Mouse (Mus musculus): Measurements from ENCODE around the gene Arhgef28. TPM values are rescaled to one million over a fixed set of nuclear protein-coding genes. Genes with fewer than 3 reads are reported as not detected.

Arhgef28 gene
- total and polyA plus RNA-seq, 3 experiments: not detected

- Histone ChIP-seq H3K27me3 (ENCODE audit: control insufficient read depth in 1 of 2, insufficient read depth in 2 of 2, low read length in 2 of 2) (no peaks in the 10 kb centered on the region), H3K79me2 (ENCODE audit: control insufficient read depth, insufficient read depth, low read length, poor library complexity) (no peaks in the 10 kb centered on the region), H3K27ac (ENCODE audit: control insufficient read depth, low read depth, low read length) (no peak overlapping the region), H3K36me3 (ENCODE audit: control insufficient read depth in 1 of 2, insufficient read depth in 2 of 2, low read length in 2 of 2) (no peaks in the 10 kb centered on the region), H3K4me3 (ENCODE audit: control insufficient read depth in 1 of 2, insufficient read depth in 1 of 2, low read depth in 2 of 2, low read length in 2 of 2) (no peak overlapping the region), H3K9ac (ENCODE audit: control insufficient read depth, low read depth, low read length, poor library complexity, severe bottlenecking) (no peak overlapping the region), H3K9me3 (replicated peaks; ENCODE audit: insufficient read depth, low read length) (no peaks in the 10 kb centered on the region), H3K4me1 (ENCODE audit: control insufficient read depth in 1 of 2, insufficient read depth in 2 of 2, low read length in 2 of 2) (no peaks in the 10 kb centered on the region)
- peak; percentile 21; the same call in 1 of the 2 replicates for TF ChIP-seq MYB (IDR thresholded peaks at IDR 0.05; ENCODE audit: low read depth, low read length)
- TF ChIP-seq RAD21 (IDR thresholded peaks at IDR 0.05; ENCODE audit: low read depth, low read length): no peak
- DNase-seq (ENCODE audit: low read depth, low spot score): peak; percentile 9
Observed at GRCm38 (mm10) chr13:98027641-98028204, 178.5 kb downstream of the Arhgef28 start.

GRCm38 (mm10) chr13:98027122-98027521 lies 179.1 kb downstream of the Arhgef28 start:
- TF ChIP-seq BHLHE40 (IDR thresholded peaks at IDR 0.05; ENCODE audit: borderline replicate concordance, low read depth, low read length) (no peak), KAT2A (conservative IDR thresholded peaks at IDR 0.05; ENCODE audit: low read depth, low read length) (no peak), CHD1 (IDR thresholded peaks at IDR 0.05; ENCODE audit: low read depth, low read length) (no peak), ELF1 (IDR thresholded peaks at IDR 0.05; ENCODE audit: low read depth, low read length) (no peak), ZNF384 (IDR thresholded peaks at IDR 0.05; ENCODE audit: low read depth, low read length) (no peak), TAL1 (IDR thresholded peaks at IDR 0.05; ENCODE audit: low read length) (no peak), MAFK (IDR thresholded peaks at IDR 0.05; ENCODE audit: borderline replicate concordance, low read depth, low read length) (no peak), GATA1 (IDR thresholded peaks at IDR 0.05; ENCODE audit: low read depth, low read length) (no peak), JUND (IDR thresholded peaks at IDR 0.05; ENCODE audit: low read depth, low read length) (no peak), TCF12 (IDR thresholded peaks at IDR 0.05; ENCODE audit: low read depth, low read length) (no peak), MAZ (IDR thresholded peaks at IDR 0.05; ENCODE audit: low read depth, low read length) (no peak), TBP (IDR thresholded peaks at IDR 0.05; ENCODE audit: low read depth, low read length) (no peak), POLR2AphosphoS2 (IDR thresholded peaks at IDR 0.05; ENCODE audit: low read length) (no peak)
- Histone ChIP-seq H3K36me3 (ENCODE audit: control insufficient read depth in 1 of 2, insufficient read depth in 2 of 2, low read length in 2 of 2) (no peaks in the 10 kb centered on the region), H3K27me3 (ENCODE audit: control insufficient read depth in 1 of 2, insufficient read depth in 2 of 2, low read length in 2 of 2) (no peaks in the 10 kb centered on the region), H3K9me3 (replicated peaks; ENCODE audit: insufficient read depth, low read length) (no peaks in the 10 kb centered on the region), H3K79me2 (ENCODE audit: control insufficient read depth, insufficient read depth, low read length, poor library complexity) (no peaks in the 10 kb centered on the region), H3K4me3 (ENCODE audit: control insufficient read depth in 1 of 2, insufficient read depth in 1 of 2, low read depth in 2 of 2, low read length in 2 of 2) (no peak overlapping the region), H3K4me1 (ENCODE audit: control insufficient read depth in 1 of 2, insufficient read depth in 2 of 2, low read length in 2 of 2) (no peaks in the 10 kb centered on the region), H3K9ac (ENCODE audit: control insufficient read depth, low read depth, low read length, poor library complexity, severe bottlenecking) (no peak overlapping the region), H3K27ac (ENCODE audit: control insufficient read depth, low read depth, low read length) (no peak overlapping the region)
- no peak for DNase-seq (ENCODE audit: low read depth, low spot score)
